Mouse (Mus musculus): ENCODE data around the gene Adgrl2. TPM values are rescaled to one million over a fixed set of nuclear protein-coding genes. Genes with fewer than 3 reads are reported as not detected.

The Adgrl2 gene
- polyA plus RNA-seq, 1 experiment: not detected

DNA sequence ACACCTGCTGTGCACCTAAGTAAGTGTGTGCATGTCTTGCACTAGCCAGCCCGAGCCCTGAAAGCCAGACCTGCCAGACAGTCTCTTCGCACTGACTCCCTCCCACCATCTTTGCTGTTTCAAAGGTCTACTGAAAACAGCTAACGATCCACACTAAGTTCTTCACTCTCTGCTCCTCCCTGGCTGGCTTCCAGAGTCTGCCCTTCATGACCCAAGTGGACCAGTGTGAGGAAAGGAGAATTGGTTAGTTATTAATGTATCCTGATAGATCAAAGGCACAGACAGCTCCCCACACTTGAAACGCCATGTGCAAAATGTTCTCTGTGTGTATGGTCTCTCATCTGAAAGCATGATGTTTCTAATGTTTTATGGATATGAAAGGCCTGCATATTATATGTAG is 103.4 kb downstream of the Adgrl2 start:
- 93% methylated on average over 4 of the region's 4 CpGs for WGBS
- Histone ChIP-seq H3K4me1 (ENCODE audit: control insufficient read depth, insufficient read depth, low read length) (no peaks in the 10 kb centered on the region), H3K4me3 (ENCODE audit: insufficient read depth, low read depth, low read length) (no peak overlapping the region), H3K27ac (ENCODE audit: insufficient read depth, low read depth, low read length) (no peak overlapping the region)
- TF ChIP-seq POLR2A (IDR thresholded peaks at IDR 0.05; ENCODE audit: insufficient read depth, low read depth, low read length): no peak
- TF ChIP-seq CTCF (IDR thresholded peaks at IDR 0.05; ENCODE audit: insufficient read depth, low read depth, low read length): no peak

- Histone ChIP-seq H3K4me1 (ENCODE audit: control insufficient read depth, insufficient read depth, low read length) (no peaks in the 10 kb centered on the region), H3K27ac (ENCODE audit: insufficient read depth, low read depth, low read length) (no peak overlapping the region), H3K4me3 (ENCODE audit: insufficient read depth, low read depth, low read length) (no peak overlapping the region)
- 83% methylated on average over 8 of the region's 8 CpGs for WGBS
- TF ChIP-seq POLR2A (IDR thresholded peaks at IDR 0.05; ENCODE audit: insufficient read depth, low read depth, low read length) (no peak), CTCF (IDR thresholded peaks at IDR 0.05; ENCODE audit: insufficient read depth, low read depth, low read length) (no peak)
Measured at GRCm38 (mm10) chr3:148885980-148886668, 104.2 kb downstream of the Adgrl2 start.

GRCm38 (mm10) chr3:148885184-148885583 is 105.2 kb downstream of the Adgrl2 start:
- WGBS: 84% methylated on average over 4 of the region's 4 CpGs
- H3K4me1 ChIP-seq (ENCODE audit: control insufficient read depth, insufficient read depth, low read length): no peaks in the 10 kb centered on the region
- no peak overlapping the region for H3K27ac ChIP-seq (ENCODE audit: insufficient read depth, low read depth, low read length)
- TF ChIP-seq CTCF (IDR thresholded peaks at IDR 0.05; ENCODE audit: insufficient read depth, low read depth, low read length): no peak
- no peak for TF ChIP-seq POLR2A (IDR thresholded peaks at IDR 0.05; ENCODE audit: insufficient read depth, low read depth, low read length)
- no peak overlapping the region for H3K4me3 ChIP-seq (ENCODE audit: insufficient read depth, low read depth, low read length)

DNA sequence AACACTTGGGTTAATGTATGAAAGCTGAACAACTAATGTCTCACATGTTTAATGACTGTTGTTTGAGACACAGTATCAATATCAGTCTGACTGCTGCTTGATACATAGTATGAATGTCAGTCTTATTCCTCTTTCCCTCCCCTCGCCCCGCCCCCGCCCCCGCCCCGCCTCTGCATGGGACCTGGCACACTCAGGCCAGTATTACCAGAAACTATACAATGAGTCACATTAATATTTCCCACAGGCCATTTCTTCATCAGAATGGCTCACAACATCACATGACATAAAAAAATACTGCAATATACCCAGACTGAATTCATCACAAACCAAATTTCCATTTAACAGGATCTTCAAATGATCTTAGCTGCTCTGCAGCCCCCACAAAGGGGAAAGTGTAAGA is 108.9 kb downstream of the Adgrl2 start:
- TF ChIP-seq POLR2A (IDR thresholded peaks at IDR 0.05; ENCODE audit: insufficient read depth, low read depth, low read length) (no peak), CTCF (IDR thresholded peaks at IDR 0.05; ENCODE audit: insufficient read depth, low read depth, low read length) (no peak)
- H3K4me3 ChIP-seq (ENCODE audit: insufficient read depth, low read depth, low read length): no peak overlapping the region
- no peaks in the 10 kb centered on the region for H3K4me1 ChIP-seq (ENCODE audit: control insufficient read depth, insufficient read depth, low read length)
- WGBS: 93% methylated on average over 5 of the region's 5 CpGs
- H3K27ac ChIP-seq (ENCODE audit: insufficient read depth, low read depth, low read length): no peak overlapping the region

DNA sequence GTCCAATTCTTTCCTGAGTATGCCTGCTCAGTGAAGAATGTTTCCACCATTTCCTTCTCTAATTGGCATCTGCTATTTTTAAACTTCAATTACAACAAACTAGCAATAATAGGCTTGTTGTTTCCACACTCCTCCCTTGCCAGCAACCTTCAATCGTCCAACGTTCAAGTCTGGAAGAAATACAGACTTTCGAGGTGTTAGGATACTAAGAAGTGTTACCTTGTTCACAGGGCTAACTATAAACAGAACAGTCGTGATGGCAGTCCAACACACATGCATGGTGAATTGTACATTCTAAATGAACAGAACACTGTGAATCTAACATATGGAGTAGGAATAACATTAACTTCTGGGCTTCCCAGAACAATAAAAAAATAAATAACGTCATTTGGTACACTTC is 117.8 kb downstream of the Adgrl2 start:
- Histone ChIP-seq H3K4me1 (ENCODE audit: control insufficient read depth, insufficient read depth, low read length) (no peaks in the 10 kb centered on the region; the same call in 1 of the 2 replicates), H3K4me3 (ENCODE audit: insufficient read depth, low read depth, low read length) (no peak overlapping the region), H3K27ac (ENCODE audit: insufficient read depth, low read depth, low read length) (no peak overlapping the region)
- 42% methylated on average over 5 of the region's 5 CpGs for WGBS
- no peak for TF ChIP-seq CTCF (IDR thresholded peaks at IDR 0.05; ENCODE audit: insufficient read depth, low read depth, low read length)

DNA sequence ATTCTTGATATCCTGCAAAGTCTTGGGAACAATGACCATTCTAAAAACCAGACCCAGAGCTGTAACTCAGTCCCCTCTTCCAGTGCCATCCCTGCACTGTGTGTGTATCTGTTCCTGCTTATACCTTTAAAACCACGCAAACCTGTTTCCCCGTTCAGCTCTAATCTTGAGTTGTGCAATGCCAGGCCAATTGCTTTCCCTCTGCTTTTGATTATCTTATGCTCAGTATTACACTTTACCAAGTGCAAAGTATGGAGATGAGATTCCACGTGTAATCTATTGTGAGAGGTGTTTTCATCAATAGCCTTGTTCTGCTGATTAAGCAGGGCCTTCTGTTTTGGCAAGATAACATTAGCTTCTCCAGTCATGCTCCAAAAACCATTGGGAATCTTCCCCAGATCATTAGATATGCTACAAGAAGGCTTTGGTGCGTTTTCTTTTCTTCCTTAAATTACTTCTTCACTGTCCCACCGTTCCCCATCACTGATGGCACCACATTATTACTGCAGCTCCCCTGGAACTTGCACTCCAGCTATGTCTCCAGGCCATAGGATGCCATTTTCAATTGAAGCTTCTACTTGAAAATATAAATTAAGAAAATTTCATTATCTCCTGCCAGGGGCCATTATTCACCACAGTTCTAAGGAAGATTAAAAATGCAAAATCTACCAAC is 118.4 kb downstream of the Adgrl2 start:
- H3K4me1 ChIP-seq (ENCODE audit: control insufficient read depth, insufficient read depth, low read length): no peaks in the 10 kb centered on the region; the same call in 1 of the 2 replicates
- no peak overlapping the region for H3K4me3 ChIP-seq (ENCODE audit: insufficient read depth, low read depth, low read length)
- TF ChIP-seq CTCF (IDR thresholded peaks at IDR 0.05; ENCODE audit: insufficient read depth, low read depth, low read length) (no peak), POLR2A (IDR thresholded peaks at IDR 0.05; ENCODE audit: insufficient read depth, low read depth, low read length) (no peak)
- 78% methylated on average over 5 of the region's 5 CpGs for WGBS
- H3K27ac ChIP-seq (ENCODE audit: insufficient read depth, low read depth, low read length): no peak overlapping the region

- H3K27ac ChIP-seq (ENCODE audit: insufficient read depth, low read depth, low read length): no peak overlapping the region
- TF ChIP-seq POLR2A (IDR thresholded peaks at IDR 0.05; ENCODE audit: insufficient read depth, low read depth, low read length) (no peak), CTCF (IDR thresholded peaks at IDR 0.05; ENCODE audit: insufficient read depth, low read depth, low read length) (no peak)
- WGBS: 45% methylated on average over 8 of the region's 8 CpGs
- no peak overlapping the region for H3K4me3 ChIP-seq (ENCODE audit: insufficient read depth, low read depth, low read length)
- no peaks in the 10 kb centered on the region; the same call in 1 of the 2 replicates for H3K4me1 ChIP-seq (ENCODE audit: control insufficient read depth, insufficient read depth, low read length)
Measured at GRCm38 (mm10) chr3:148867618-148868017, 122.7 kb downstream of the Adgrl2 start.

DNA sequence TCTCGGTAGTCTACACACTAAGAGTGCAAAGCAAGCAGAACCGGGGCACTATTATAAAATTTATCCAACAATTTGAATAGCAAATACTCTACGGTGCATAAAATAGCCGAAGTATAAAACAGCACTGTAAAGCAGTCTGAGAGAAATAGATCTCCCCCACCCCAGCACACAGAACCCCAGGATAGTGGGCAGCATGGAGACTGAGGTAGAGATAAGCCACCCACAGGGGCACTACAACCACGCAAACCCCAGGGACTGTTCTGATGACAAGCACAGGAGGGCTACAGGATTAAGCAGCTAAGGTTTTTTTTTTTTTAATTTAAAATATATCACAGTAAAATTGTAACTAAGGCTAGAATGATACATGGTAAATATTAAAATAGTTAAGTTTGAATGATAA is 123.7 kb downstream of the Adgrl2 start:
- WGBS: 92% methylated on average over 5 of the region's 5 CpGs
- TF ChIP-seq POLR2A (IDR thresholded peaks at IDR 0.05; ENCODE audit: insufficient read depth, low read depth, low read length) (no peak), CTCF (IDR thresholded peaks at IDR 0.05; ENCODE audit: insufficient read depth, low read depth, low read length) (no peak)

DNA sequence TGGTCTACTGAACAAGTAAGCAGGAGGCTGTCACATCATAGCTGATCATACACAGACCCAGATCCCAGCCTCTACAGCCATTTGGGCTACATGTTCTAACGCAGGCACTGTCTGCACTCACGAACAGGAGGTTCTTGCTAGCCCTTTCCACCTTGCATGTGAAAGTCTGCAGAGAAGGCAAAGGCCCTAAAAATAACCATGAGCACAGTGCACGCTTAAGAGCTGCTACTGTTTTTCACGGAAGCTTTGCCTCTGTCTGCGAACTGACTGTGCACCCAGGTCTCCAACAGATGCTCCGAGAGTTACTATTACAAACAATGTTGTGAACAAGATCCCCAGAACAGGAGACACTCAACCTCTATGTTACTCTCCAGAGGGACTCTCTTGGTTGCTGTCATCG is 124.3 kb downstream of the Adgrl2 start:
- H3K27ac ChIP-seq (ENCODE audit: insufficient read depth, low read depth, low read length): no peak overlapping the region
- TF ChIP-seq CTCF (IDR thresholded peaks at IDR 0.05; ENCODE audit: insufficient read depth, low read depth, low read length) (no peak), POLR2A (IDR thresholded peaks at IDR 0.05; ENCODE audit: insufficient read depth, low read depth, low read length) (no peak)
- 93% methylated on average over 7 of the region's 7 CpGs for WGBS
- no peaks in the 10 kb centered on the region; the same call in 1 of the 2 replicates for H3K4me1 ChIP-seq (ENCODE audit: control insufficient read depth, insufficient read depth, low read length)
- H3K4me3 ChIP-seq (ENCODE audit: insufficient read depth, low read depth, low read length): no peak overlapping the region

More for the DNA sequence above, 123.7 kb downstream of the Adgrl2 start:
- H3K4me1 ChIP-seq (ENCODE audit: control insufficient read depth, insufficient read depth, low read length): no peaks in the 10 kb centered on the region; the same call in 1 of the 2 replicates
- H3K4me3 ChIP-seq (ENCODE audit: insufficient read depth, low read depth, low read length): no peak overlapping the region
- no peak overlapping the region for H3K27ac ChIP-seq (ENCODE audit: insufficient read depth, low read depth, low read length)

Data from olfactory bulb, adult 2 months (tissue).